Mouse (Mus musculus): ENCODE results near the gene Srp14. TPM values are rescaled to one million over a fixed set of nuclear protein-coding genes. Genes with fewer than 3 reads are reported as not detected.

The Srp14 gene
- polyA plus RNA-seq, 1 experiment = 204 TPM

GRCm38 (mm10) chr2:118468354-118468753 lies 11.2 kb downstream of the Srp14 start:
- TF ChIP-seq POLR2A (IDR thresholded peaks at IDR 0.05; ENCODE audit: extremely low read depth, insufficient read depth, low read length) = no peak
- TF ChIP-seq CTCF (IDR thresholded peaks at IDR 0.05; ENCODE audit: extremely low read depth, insufficient read depth, low read length) = no peak
- Histone ChIP-seq H3K27ac (ENCODE audit: insufficient read depth, low read length) (no peak overlapping the region), H3K4me3 (ENCODE audit: insufficient read depth, low read length) (no peak overlapping the region), H3K4me1 (ENCODE audit: control insufficient read depth, insufficient read depth, low read length) (peaks cover 3% of the 10 kb centered on the region)

- peaks cover 5% of the 10 kb centered on the region for H3K4me1 ChIP-seq (ENCODE audit: control insufficient read depth, insufficient read depth, low read length)
- no peak overlapping the region for H3K27ac ChIP-seq (ENCODE audit: insufficient read depth, low read length)
- no peak for TF ChIP-seq POLR2A (IDR thresholded peaks at IDR 0.05; ENCODE audit: extremely low read depth, insufficient read depth, low read length)
- TF ChIP-seq CTCF (IDR thresholded peaks at IDR 0.05; ENCODE audit: extremely low read depth, insufficient read depth, low read length) = no peak
- H3K4me3 ChIP-seq (ENCODE audit: insufficient read depth, low read length) = no peak overlapping the region
These were observed 12.9 kb downstream of the Srp14 start for GRCm38 (mm10) chr2:118466601-118467000.

- Histone ChIP-seq H3K4me1 (ENCODE audit: control insufficient read depth, insufficient read depth, low read length) (peaks cover 7% of the 10 kb centered on the region), H3K27ac (ENCODE audit: insufficient read depth, low read length) (no peak overlapping the region), H3K4me3 (ENCODE audit: insufficient read depth, low read length) (no peak overlapping the region)
- TF ChIP-seq POLR2A (IDR thresholded peaks at IDR 0.05; ENCODE audit: extremely low read depth, insufficient read depth, low read length) (no peak), CTCF (IDR thresholded peaks at IDR 0.05; ENCODE audit: extremely low read depth, insufficient read depth, low read length) (no peak)
These were observed 13.6 kb downstream of the Srp14 start for GRCm38 (mm10) chr2:118465894-118466293.

GRCm38 (mm10) chr2:118464450-118464849 lies 15.1 kb downstream of the Srp14 start:
- TF ChIP-seq CTCF (IDR thresholded peaks at IDR 0.05; ENCODE audit: extremely low read depth, insufficient read depth, low read length) = no peak
- TF ChIP-seq POLR2A (IDR thresholded peaks at IDR 0.05; ENCODE audit: extremely low read depth, insufficient read depth, low read length) = no peak
- H3K4me3 ChIP-seq (ENCODE audit: insufficient read depth, low read length) = no peak overlapping the region
- no peak overlapping the region for H3K27ac ChIP-seq (ENCODE audit: insufficient read depth, low read length)
- peaks cover 7% of the 10 kb centered on the region for H3K4me1 ChIP-seq (ENCODE audit: control insufficient read depth, insufficient read depth, low read length)

DNA sequence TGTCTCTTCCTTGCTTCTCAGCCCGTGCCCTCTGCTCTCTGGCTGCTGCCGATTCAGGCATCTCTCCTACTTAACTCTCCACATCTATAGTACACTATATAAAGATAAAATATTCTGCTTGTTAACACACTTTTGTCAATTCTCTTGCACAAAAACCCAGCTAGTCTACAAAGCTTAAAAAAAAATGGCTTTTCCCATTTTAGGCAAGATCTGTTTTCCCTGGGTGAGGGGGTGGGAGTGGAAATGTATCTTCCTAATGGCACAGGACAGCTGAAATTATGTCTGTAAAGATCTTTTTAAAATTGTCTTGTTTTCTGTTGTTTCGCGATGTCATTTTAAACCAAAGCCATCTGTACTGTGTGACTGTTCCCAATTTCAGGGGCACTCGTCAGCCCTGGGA lies 16.0 kb downstream of the Srp14 start:
- Histone ChIP-seq H3K4me3 (ENCODE audit: insufficient read depth, low read length) (no peak overlapping the region), H3K4me1 (ENCODE audit: control insufficient read depth, insufficient read depth, low read length) (peaks cover 7% of the 10 kb centered on the region), H3K27ac (ENCODE audit: insufficient read depth, low read length) (no peak overlapping the region)
- TF ChIP-seq CTCF (IDR thresholded peaks at IDR 0.05; ENCODE audit: extremely low read depth, insufficient read depth, low read length) (no peak), POLR2A (IDR thresholded peaks at IDR 0.05; ENCODE audit: extremely low read depth, insufficient read depth, low read length) (no peak)

DNA sequence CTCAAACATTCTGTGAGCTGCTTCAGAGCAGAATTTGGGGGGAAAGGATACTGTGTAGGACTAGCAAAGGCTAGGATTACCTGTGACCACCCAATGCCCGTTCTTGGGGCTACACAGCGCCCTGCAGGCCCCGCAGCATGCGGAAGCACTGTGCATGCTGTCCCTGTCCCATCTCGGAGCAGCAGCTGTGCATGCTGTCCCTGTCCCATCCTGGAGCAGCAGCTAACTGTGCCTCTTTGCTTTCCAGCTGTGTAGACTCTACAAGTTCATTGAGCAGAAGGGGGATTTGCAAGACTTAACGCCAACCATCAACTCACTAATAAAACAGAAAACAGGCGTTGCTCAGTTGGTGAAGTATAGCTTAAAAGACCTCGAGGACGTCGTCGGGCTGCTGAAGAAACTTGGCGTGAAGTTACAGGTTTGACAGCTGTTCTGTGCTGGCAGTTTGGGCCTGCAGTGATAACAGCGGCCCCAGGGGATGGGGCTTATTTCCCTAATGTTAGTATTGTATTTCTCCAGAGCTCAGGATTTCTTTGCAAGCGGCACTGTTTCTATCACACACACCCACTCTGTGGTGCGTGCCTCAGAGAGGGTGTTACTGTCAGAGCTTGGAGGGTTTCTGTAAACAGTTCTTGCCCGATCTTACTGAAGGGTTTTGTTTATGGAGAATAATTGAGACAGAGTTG lies 17.9 kb downstream of the Srp14 start:
- TF ChIP-seq CTCF (IDR thresholded peaks at IDR 0.05; ENCODE audit: extremely low read depth, insufficient read depth, low read length) (no peak), POLR2A (IDR thresholded peaks at IDR 0.05; ENCODE audit: extremely low read depth, insufficient read depth, low read length) (no peak)
- H3K27ac ChIP-seq (ENCODE audit: insufficient read depth, low read length) = no peak overlapping the region

DNA sequence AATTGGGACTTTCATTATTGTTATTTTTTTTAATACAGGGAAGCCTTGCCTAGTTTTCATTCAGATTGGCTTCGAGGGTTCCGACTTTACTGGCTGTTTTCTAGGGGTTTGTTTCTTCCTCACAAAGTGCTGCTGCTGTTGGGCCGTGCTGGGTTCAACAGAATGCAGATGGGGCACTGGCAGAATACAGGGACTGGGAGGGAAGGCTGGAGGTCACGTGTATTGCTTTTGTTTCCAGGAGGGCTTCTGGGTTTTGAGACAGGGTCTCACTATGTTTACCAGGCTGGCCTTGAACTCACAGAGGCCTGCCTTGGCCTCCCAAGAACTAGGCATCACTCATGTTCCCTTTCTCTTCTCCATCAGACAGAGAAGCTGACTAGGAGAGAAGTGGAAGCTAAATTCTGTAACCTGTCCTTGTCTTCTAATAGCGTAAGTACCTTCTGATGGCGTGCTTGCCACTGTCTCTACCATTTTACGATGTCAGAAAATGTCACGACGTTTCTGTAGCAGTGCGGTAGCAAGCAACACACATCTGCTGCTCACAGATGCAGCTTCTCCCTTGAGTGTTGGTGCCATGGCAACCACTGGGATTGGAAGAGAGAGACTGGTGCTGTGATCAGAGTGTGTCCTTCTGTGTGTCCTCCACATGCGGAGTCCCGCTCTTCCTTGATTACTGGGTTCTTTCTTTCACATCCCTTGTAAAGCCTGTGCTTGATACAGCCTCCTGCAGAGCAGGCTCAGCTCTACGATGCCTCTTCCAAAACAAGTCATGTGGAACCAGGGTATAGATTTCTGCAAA lies 21.8 kb downstream of the Srp14 start:
- H3K4me3 ChIP-seq (ENCODE audit: insufficient read depth, low read length) = no peak overlapping the region
- no peak overlapping the region for H3K27ac ChIP-seq (ENCODE audit: insufficient read depth, low read length)
- peaks cover 5% of the 10 kb centered on the region; the same call in 1 of the 2 replicates for H3K4me1 ChIP-seq (ENCODE audit: control insufficient read depth, insufficient read depth, low read length)
- no peak for TF ChIP-seq CTCF (IDR thresholded peaks at IDR 0.05; ENCODE audit: extremely low read depth, insufficient read depth, low read length)
- 0 out of 2 replicates have a peak, but pooled peaks have one; percentile 24 for TF ChIP-seq POLR2A (IDR thresholded peaks at IDR 0.05; ENCODE audit: extremely low read depth, insufficient read depth, low read length)

More for the DNA sequence above, 17.9 kb downstream of the Srp14 start:
- H3K4me1 ChIP-seq (ENCODE audit: control insufficient read depth, insufficient read depth, low read length) = peaks cover 8% of the 10 kb centered on the region
- H3K4me3 ChIP-seq (ENCODE audit: insufficient read depth, low read length) = no peak overlapping the region

DNA sequence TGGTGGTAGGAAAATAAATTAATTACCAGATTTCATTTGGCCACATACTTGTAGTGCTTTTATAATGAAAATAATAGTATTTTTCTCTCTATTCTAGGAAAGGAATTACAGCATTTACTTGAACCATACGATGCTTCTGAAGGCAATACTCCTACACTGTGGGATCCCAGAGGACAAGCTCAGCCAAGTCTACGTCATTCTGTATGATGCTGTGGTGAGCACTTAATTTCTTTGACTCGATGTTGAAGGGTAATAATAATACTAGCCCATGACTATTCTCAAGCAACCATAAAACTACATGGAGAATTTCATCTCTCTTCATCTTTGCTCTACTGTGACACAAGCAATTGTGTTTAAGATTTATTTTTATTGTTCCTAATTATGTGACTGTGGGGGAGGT lies 22.5 kb downstream of the Srp14 start:
- Histone ChIP-seq H3K4me1 (ENCODE audit: control insufficient read depth, insufficient read depth, low read length) (peaks cover 4% of the 10 kb centered on the region; the same call in 1 of the 2 replicates), H3K27ac (ENCODE audit: insufficient read depth, low read length) (no peak overlapping the region), H3K4me3 (ENCODE audit: insufficient read depth, low read length) (no peak overlapping the region)
- TF ChIP-seq POLR2A (IDR thresholded peaks at IDR 0.05; ENCODE audit: extremely low read depth, insufficient read depth, low read length) = no peak

DNA sequence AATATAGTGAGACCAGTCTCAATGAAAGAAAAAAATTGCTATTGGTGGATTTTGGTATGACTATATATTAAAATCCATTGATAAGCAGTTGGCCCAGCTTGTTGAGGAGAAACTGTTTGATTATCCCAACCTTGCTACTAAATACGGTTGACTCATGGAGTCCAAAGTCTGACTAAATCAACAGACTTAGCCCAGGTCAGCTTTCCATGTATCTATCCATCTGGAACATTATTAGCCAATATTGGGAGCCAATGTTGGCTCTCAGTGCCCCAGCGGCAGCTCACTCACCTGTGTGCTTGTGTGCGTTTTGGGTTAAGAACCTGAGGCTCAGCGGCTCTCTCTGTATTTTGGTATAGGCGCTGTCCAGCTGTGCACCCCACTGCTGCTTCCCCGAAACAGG lies 28.5 kb downstream of the Srp14 start:
- H3K4me3 ChIP-seq (ENCODE audit: insufficient read depth, low read length) = no peak overlapping the region
- no peak for TF ChIP-seq CTCF (IDR thresholded peaks at IDR 0.05; ENCODE audit: extremely low read depth, insufficient read depth, low read length)
- TF ChIP-seq POLR2A (IDR thresholded peaks at IDR 0.05; ENCODE audit: extremely low read depth, insufficient read depth, low read length) = no peak
- no peak overlapping the region for H3K27ac ChIP-seq (ENCODE audit: insufficient read depth, low read length)
- H3K4me1 ChIP-seq (ENCODE audit: control insufficient read depth, insufficient read depth, low read length) = no peaks in the 10 kb centered on the region; the same call in 1 of the 2 replicates

- H3K27ac ChIP-seq (ENCODE audit: insufficient read depth, low read length) = no peak overlapping the region
- H3K4me3 ChIP-seq (ENCODE audit: insufficient read depth, low read length) = no peak overlapping the region
- no peak for TF ChIP-seq CTCF (IDR thresholded peaks at IDR 0.05; ENCODE audit: extremely low read depth, insufficient read depth, low read length)
- TF ChIP-seq POLR2A (IDR thresholded peaks at IDR 0.05; ENCODE audit: extremely low read depth, insufficient read depth, low read length) = no peak
- H3K4me1 ChIP-seq (ENCODE audit: control insufficient read depth, insufficient read depth, low read length) = no peaks in the 10 kb centered on the region; the same call in 1 of the 2 replicates
These were observed 31.3 kb downstream of the Srp14 start for GRCm38 (mm10) chr2:118448181-118448580.
